Mouse (Mus musculus) heart, embryonic 15.5 days (tissue): ENCODE data around the gene Ccdc155. TPM values are rescaled to one million over a fixed set of nuclear protein-coding genes. Genes with fewer than 3 reads are reported as not detected.

Experiments
- ATAC-seq: fragments of 200-750 bp; cut with Nextera tagmentation; replicated peaks from 2 replicates; pipeline ENCODE4 v1.8.0; 2017; ENCODE audit warnings: low read depth, moderate TSS enrichment; ENCODE audit not compliant: insufficient number of reproducible peaks, insufficient read depth, low FRiP score
- H3K27ac ChIP-seq: fragments of 300-500 bp; sonication (generic); 2 replicates; pipeline ENCODE4 v1.5.1; 2015; ENCODE audit warnings: mild to moderate bottlenecking, inconsistent platforms
- H3K27me3 ChIP-seq: fragments of 300-500 bp; sonication (generic); 2 replicates; pipeline ENCODE4 v1.6.1; 2015; ENCODE audit warnings: inconsistent platforms
- H3K36me3 ChIP-seq: fragments of 300-500 bp; sonication (generic); 2 replicates; pipeline ENCODE4 v1.6.1; 2015; ENCODE audit warnings: mild to moderate bottlenecking, inconsistent platforms
- H3K4me1 ChIP-seq: fragments of 300-500 bp; sonication (generic); replicated peaks from 2 replicates; pipeline ENCODE4 v1.6.1; 2015; ENCODE audit warnings: inconsistent platforms
- H3K4me2 ChIP-seq: fragments of 300-500 bp; sonication (generic); 2 replicates; pipeline ENCODE4 v1.6.1; 2015; ENCODE audit warnings: inconsistent platforms, mild to moderate bottlenecking, moderate library complexity
- H3K4me3 ChIP-seq: fragments of 300-500 bp; sonication (generic); 2 replicates; pipeline ENCODE4 v1.5.1; 2015; ENCODE audit warnings: mild to moderate bottlenecking, inconsistent platforms
- H3K9ac ChIP-seq: fragments of 300-500 bp; sonication (generic); 2 replicates; pipeline ENCODE4 v1.6.1; 2015; ENCODE audit warnings: mild to moderate bottlenecking, inconsistent platforms
- H3K9me3 ChIP-seq: fragments of 300-500 bp; sonication (generic); replicated peaks from 2 replicates; pipeline ENCODE4 v1.6.1; 2016; ENCODE audit warnings: inconsistent platforms
- WGBS: fragments of 180-500 bp; shearing (Covaris S2); methylation state at CpG from one replicate; pipeline ENCODE4 v1.1.7; 2015; ENCODE audit warnings: mixed read lengths; 5-methylcytosine and 5-hydroxymethylcytosine counted together
- polyA plus RNA-seq: library from polyadenylated mRNA; unstranded; fragments of >200 nt; fragmentation: Nextera tagmentation; extraction: Ambion mirVana; gene quantifications from 2 replicates; pipeline ENCODE4 v1.2.1, GENCODE M21; 2015

The Ccdc155 gene
- polyA plus RNA-seq, 1 experiment from 2014 or later: 0.53 TPM

DNA sequence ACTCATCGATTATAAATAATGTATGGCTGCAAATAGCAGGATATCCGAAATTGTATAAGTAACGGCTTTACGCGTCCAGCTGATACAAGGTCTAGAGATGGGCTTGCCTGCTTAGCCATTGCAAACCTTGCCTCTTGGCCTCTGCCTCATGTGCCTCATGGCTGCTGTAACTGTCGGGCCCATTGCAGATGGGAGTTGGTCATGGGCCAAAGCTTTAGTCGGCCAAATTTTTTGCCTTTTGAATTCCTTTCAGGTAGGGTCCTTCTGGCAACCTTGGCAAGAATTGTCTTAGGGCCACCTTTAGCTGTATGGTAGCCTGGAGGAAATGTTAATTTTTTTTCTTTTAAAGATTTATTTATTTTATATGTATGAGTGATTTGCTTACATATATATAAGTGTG lies 20.1 kb upstream of the Ccdc155 start:
- Histone ChIP-seq H3K4me1 (no peaks in the 10 kb centered on the region), H3K4me3 (no peak overlapping the region), H3K27ac (no peak overlapping the region), H3K9me3 (no peaks in the 10 kb centered on the region), H3K36me3 (peaks cover 97% of the 10 kb centered on the region), H3K9ac (no peak overlapping the region), H3K27me3 (no peaks in the 10 kb centered on the region), H3K4me2 (no peak overlapping the region)
- WGBS: 93% methylated on average over 7 of the region's 7 CpGs
- ATAC-seq: no peak

DNA sequence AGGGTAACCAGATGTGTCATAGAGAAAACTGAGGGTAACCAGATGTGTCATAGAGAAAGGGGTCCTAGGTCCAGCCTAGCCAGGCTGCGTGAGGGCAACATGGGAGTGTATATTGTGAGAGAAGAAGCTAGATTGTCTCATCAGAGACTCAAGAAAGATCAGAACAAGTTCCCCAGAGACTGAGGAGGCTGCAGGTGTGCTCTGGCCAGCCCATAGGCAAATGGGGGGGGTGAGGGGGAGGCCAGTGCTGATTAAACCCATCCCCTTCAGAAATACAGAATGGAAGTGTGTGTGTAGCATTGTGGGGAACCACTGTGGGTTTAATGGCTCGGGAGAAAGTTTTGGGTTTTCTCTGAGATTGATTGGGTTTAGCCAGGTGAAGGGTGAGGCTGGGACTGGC lies 17.0 kb upstream of the Ccdc155 start:
- no peaks in the 10 kb centered on the region for H3K9me3 ChIP-seq

DNA sequence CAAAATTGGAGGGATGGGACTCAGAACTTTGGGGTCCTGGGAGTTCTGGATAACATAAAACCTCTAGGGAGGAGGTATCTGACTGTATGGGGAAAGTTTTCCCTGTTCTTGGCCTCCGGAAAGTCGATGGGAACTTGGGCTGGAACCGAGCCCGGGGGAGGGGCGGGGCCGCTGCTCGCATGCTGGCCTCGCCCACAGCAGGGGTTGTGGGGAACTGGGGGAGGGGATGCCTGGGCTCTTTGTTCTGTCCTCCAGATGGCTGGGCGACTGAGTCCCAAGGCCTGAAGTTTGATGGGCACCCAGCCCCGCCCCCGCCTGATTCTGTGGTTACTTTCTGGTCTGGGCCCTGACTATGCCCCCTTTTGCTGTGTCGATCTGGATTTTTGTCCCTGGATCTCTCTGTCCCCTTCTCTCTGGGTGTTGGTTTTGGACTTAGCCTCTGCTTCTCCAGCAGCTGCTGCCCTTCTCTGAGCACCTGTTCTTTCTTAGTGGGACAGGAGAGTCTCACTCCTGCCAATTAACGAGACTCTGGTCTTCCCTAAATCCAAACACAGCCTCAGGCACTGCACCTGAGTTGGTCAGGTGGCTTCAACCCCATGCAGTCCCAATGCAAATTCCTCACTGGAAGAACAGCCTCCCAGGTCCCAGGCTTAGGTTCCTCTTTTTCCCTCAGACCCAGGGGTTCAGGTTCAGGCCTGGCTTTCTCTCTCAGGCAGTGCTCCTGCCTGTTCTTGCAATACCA lies 11.9 kb upstream of the Ccdc155 start:
- H3K36me3 ChIP-seq: peaks cover 38% of the 10 kb centered on the region
- H3K4me2 ChIP-seq: peak overlapping the region; percentile 76
- peak; percentile 87 for ATAC-seq
- peaks cover 33% of the 10 kb centered on the region for H3K4me1 ChIP-seq
- peak overlapping the region; percentile 63 for H3K4me3 ChIP-seq
- peak overlapping the region; percentile 84 for H3K9ac ChIP-seq
- no peaks in the 10 kb centered on the region for H3K9me3 ChIP-seq
- WGBS: 1% methylated on average over 13 of the region's 13 CpGs
- peaks cover 8% of the 10 kb centered on the region for H3K27me3 ChIP-seq
- peak overlapping the region; percentile 84 for H3K27ac ChIP-seq

More for the DNA sequence above, 17.0 kb upstream of the Ccdc155 start:
- H3K4me3 ChIP-seq: no peak overlapping the region
- no peaks in the 10 kb centered on the region for H3K27me3 ChIP-seq
- no peak overlapping the region for H3K27ac ChIP-seq
- ATAC-seq: no peak
- H3K4me1 ChIP-seq: peaks cover 24% of the 10 kb centered on the region
- H3K36me3 ChIP-seq: peaks cover 88% of the 10 kb centered on the region
- H3K9ac ChIP-seq: no peak overlapping the region
- 70% methylated on average over 2 of the region's 2 CpGs for WGBS
- no peak overlapping the region for H3K4me2 ChIP-seq

DNA sequence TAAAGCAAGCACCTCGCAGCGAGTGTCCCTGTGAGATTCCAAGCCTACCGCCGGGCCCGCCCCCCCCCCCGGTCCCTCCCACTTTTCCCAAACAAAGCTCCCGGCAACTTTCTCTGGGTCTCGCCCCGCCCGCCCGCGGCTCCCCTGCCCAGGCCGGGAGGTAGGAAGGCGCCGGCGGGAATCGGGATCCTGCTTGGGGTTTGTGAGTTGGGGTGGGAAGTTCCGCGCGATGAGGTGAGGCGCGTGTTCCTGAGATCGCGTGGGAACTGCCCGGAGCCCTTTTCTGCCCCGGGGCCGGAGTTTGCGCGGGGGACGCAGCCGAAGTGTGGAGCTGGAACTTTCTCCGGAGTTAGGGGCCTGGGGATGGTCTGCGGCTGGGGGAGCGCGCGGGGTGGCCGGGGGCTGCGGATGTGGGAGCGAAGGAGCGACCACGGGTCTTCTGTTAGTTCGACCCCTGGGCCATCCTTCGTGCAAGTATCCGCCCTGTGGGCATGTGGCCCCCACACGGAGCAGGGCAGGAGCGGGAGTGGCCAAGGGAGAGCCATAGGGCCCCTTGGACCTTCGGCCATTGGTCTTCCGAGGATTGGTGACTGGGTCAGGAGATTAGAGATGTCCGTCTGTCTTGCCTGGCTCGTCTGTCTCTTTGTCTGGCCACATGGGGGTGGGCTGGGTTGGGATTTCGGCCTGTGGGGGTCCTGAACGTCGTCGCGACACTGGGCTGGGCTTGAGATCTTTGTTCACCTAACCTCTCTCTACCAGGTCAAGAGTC lies 11.2 kb upstream of the Ccdc155 start, which contains the start of gene Tead2:
Tead2 (plus strand) TSS at position 81 of the 769 bp plus-strand sequence.
- ATAC-seq: peak; percentile 65
- peak within 1 kb of the TSS; percentile 76 for H3K4me2 ChIP-seq
- H3K9me3 ChIP-seq: no peaks in the 10 kb centered on the region
- H3K36me3 ChIP-seq: peaks cover 30% of the 10 kb centered on the region
- H3K9ac ChIP-seq: peak within 1 kb of the TSS; percentile 84
- WGBS: under 1% methylated on average over 55 of the region's 55 CpGs
- H3K27ac ChIP-seq: peak within 1 kb of the TSS; percentile 84
- H3K27me3 ChIP-seq: peaks cover 15% of the 10 kb centered on the region
- peaks cover 39% of the 10 kb centered on the region for H3K4me1 ChIP-seq
- peak within 1 kb of the TSS; percentile 63 for H3K4me3 ChIP-seq

DNA sequence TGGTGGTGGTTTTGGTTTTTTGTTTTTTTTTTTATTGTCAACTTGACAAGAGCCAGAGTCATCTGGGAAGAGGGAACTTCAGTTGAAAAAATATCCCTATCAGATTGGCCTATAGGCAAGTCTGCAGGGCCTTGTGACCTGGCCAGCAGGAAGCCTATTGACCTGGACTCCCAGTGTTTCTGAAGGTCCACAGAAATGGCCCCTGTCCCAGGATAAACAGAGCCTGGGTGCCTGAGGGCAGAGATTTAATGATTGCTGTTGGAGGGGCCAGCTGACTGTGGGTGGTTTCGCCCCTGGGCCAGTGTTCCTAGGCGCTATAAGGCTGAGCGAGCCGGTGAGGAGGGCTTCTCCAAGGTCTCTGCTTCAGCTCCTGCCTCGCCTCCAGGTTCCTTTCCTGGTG lies 9.0 kb upstream of the Ccdc155 start:
- Histone ChIP-seq H3K36me3 (peaks cover 11% of the 10 kb centered on the region; the same call in 1 of the 2 replicates), H3K9ac (no peak overlapping the region), H3K9me3 (no peaks in the 10 kb centered on the region), H3K27ac (no peak overlapping the region), H3K4me1 (peaks cover 33% of the 10 kb centered on the region), H3K4me3 (no peak overlapping the region), H3K4me2 (no peak overlapping the region), H3K27me3 (peaks cover 26% of the 10 kb centered on the region)
- no peak for ATAC-seq
- WGBS: 72% methylated on average over 5 of the region's 5 CpGs

DNA sequence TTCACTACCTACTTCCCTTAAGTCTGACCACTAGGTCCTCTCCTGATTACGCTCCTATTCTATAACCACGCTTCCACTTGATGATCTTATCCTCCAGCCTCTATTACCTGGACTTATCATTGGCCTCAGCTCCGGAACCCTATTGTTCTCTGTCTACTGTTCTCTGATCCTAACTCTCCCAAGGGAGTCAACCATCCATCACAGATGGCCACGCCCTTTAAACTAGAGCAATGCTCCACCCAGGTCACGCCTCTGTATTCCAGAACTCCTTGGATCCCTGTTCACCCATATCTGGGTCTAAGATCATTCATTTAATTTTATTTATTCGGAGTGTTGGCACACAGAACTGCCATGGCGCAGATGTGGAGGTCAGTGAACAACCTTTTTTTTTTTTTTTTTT lies 7.7 kb upstream of the Ccdc155 start:
- Histone ChIP-seq H3K9ac (no peak overlapping the region), H3K4me1 (peaks cover 22% of the 10 kb centered on the region), H3K36me3 (no peaks in the 10 kb centered on the region), H3K27me3 (peaks cover 26% of the 10 kb centered on the region), H3K4me3 (no peak overlapping the region), H3K27ac (no peak overlapping the region), H3K4me2 (no peak overlapping the region), H3K9me3 (no peaks in the 10 kb centered on the region)
- ATAC-seq: no peak
- 72% methylated on average over 7 of the region's 7 CpGs for WGBS

DNA sequence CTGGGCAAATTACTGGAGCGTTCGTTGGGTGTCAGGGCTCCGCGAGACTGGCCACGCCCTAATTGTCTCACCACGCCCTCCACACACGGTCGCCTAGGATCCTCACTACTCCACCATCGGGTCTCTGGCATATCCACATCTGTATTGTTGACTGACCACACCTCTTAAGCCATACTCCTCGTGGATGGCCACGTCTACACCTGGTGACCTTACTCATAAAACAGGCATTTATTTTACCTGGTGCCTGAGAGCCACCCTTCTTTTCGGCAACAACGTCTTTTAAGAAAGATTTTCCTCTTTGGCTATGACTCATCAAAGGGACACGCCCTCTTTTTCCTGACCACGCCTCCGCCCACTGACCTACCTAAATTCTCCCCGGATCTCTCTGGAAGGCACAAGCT lies 7.2 kb upstream of the Ccdc155 start, which contains the start of gene Dkkl1:
Dkkl1 (minus strand) TSS at position 297 of the 401 bp plus-strand sequence.
- H3K36me3 ChIP-seq: no peaks in the 10 kb centered on the region
- peak within 1 kb of the TSS; percentile 52 for H3K4me2 ChIP-seq
- no peaks in the 10 kb centered on the region for H3K9me3 ChIP-seq
- H3K4me1 ChIP-seq: peaks cover 17% of the 10 kb centered on the region
- ATAC-seq: no peak
- no peak within 1 kb of the TSS; the same call in 1 of the 2 replicates for H3K9ac ChIP-seq
- no peak within 1 kb of the TSS for H3K27ac ChIP-seq
- WGBS: 5% methylated on average over 17 of the region's 17 CpGs
- H3K4me3 ChIP-seq: peak within 1 kb of the TSS; percentile 16
- peaks cover 26% of the 10 kb centered on the region for H3K27me3 ChIP-seq

DNA sequence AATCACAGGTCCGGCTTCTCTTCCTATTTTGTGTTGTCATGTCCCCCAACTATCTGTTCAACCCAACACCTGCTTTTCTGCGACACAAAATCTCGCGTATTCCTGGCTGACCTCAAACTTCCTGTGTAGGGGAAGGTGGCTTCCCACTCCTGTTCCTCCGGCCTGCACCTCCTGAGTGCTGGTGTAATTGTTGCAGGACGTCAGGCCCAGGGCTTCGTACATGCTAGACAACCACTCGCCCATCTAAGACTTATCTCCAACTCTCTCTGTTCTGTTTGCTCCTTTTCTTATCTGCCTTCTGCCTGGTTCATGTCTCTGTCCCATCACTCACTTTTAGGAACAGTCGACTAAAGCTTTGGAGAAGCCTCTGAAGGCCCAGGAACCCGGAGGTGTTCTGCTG lies 6.4 kb upstream of the Ccdc155 start:
- H3K4me2 ChIP-seq: peak overlapping the region; percentile 52
- H3K9me3 ChIP-seq: no peaks in the 10 kb centered on the region
- no peak overlapping the region for H3K9ac ChIP-seq
- 0 out of 2 replicates have a peak overlapping the region, but pooled peaks have one; percentile 16 for H3K4me3 ChIP-seq
- H3K36me3 ChIP-seq: no peaks in the 10 kb centered on the region
- peaks cover 26% of the 10 kb centered on the region for H3K27me3 ChIP-seq
- 41% methylated on average over 10 of the region's 10 CpGs for WGBS
- H3K4me1 ChIP-seq: peaks cover 13% of the 10 kb centered on the region
- ATAC-seq: no peak
- no peak overlapping the region for H3K27ac ChIP-seq

DNA sequence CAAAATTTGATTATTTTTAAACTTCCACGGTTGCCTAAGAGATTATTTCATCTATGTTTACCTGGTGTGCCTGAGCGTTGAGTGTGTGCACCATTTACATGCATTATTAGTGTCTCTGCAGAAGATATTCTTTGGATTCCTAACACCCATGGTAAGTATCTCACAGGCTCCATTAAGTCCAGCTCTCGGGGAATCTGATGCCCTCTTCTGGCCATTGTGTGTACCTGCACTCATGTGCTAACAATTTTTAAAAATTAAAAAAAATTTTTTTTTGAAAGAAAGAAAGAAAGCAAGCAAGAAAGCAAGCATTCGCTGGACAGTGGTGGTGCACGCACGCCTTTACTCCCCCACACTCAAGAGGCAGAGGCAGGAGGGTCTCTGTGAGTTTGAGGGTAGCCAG lies 3.6 kb upstream of the Ccdc155 start:
- H3K36me3 ChIP-seq: no peaks in the 10 kb centered on the region
- no peak overlapping the region for H3K9ac ChIP-seq
- H3K27ac ChIP-seq: no peak overlapping the region
- no peaks in the 10 kb centered on the region for H3K9me3 ChIP-seq
- peaks cover 26% of the 10 kb centered on the region for H3K27me3 ChIP-seq
- no peak overlapping the region for H3K4me3 ChIP-seq
- no peak for ATAC-seq
- 80% methylated on average over 6 of the region's 6 CpGs for WGBS
- peaks cover 13% of the 10 kb centered on the region; the same call in 1 of the 2 replicates for H3K4me1 ChIP-seq
- H3K4me2 ChIP-seq: no peak overlapping the region

DNA sequence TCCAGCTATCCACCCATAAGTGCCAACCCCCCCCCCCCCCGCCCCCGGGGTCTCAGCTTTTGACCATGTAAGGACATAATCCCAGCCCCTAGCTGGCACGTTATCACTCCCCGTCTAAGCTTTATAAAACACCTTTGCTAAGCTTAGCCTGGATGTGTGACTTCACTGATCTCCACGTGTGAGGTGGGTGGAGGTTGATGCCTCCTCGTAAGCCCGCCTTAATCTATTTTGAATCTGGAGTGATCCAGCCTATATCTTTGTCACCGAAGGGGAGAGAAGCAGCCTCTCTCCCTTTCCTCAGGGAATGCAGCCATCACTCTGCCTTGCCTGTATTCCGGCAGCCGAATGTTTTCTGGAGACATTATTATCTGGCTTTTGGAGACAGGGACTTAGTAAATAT lies 2.0 kb downstream of the Ccdc155 start:
- H3K36me3 ChIP-seq: no peaks in the 10 kb centered on the region
- peaks cover 6% of the 10 kb centered on the region; the same call in 1 of the 2 replicates for H3K4me1 ChIP-seq
- no peaks in the 10 kb centered on the region for H3K9me3 ChIP-seq
- ATAC-seq: no peak
- H3K27ac ChIP-seq: peak overlapping the region; percentile 31
- WGBS: 25% methylated on average over 9 of the region's 10 CpGs
- no peak overlapping the region for H3K4me2 ChIP-seq
- H3K9ac ChIP-seq: no peak overlapping the region
- H3K4me3 ChIP-seq: no peak overlapping the region
- H3K27me3 ChIP-seq: 0 out of 2 replicates have a peak, but pooled peaks cover 5% of the 10 kb centered on the region

DNA sequence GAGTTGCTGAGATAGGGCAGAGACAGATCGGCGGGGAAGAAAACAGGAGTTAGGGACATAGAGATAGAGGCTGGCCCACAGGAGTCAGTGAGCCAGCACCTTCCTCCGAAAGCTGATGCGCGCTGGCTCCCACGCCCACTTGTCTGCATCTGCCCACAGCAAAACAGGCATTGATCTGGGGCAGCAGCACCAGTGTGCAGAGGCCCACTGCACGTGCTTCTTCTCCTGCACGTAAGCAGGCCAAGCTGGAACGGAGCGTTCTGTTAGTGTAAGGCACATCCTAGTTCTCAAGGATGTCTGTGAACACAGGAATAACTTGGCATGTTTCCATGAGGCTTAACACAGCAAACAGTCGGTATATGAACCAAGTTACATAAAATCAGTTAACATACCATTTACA lies 5.7 kb downstream of the Ccdc155 start:
- Histone ChIP-seq H3K27me3 (peaks cover 27% of the 10 kb centered on the region), H3K9me3 (no peaks in the 10 kb centered on the region), H3K4me1 (peaks cover 11% of the 10 kb centered on the region), H3K4me2 (no peak overlapping the region), H3K4me3 (no peak overlapping the region), H3K27ac (no peak overlapping the region), H3K9ac (no peak overlapping the region), H3K36me3 (no peaks in the 10 kb centered on the region)
- no peak for ATAC-seq
- whole genome bisulfite sequencing: 73% methylated on average over 11 of the region's 11 CpGs
